Mouse (Mus musculus): ENCODE data around the gene Rbms3. TPM values are rescaled to one million over a fixed set of nuclear protein-coding genes. Genes with fewer than 3 reads are reported as not detected.

Rbms3 gene
- polyA plus RNA-seq, 1 experiment from 2014 or later: 44.5 TPM

GRCm38 (mm10) chr9:116631816-116632215, 997.9 kb downstream of the Rbms3 start:
- no peaks in the 10 kb centered on the region for H3K4me1 ChIP-seq (replicated peaks; ENCODE audit: insufficient read depth, low read length)

GRCm38 (mm10) chr9:116630805-116631204, 998.9 kb downstream of the Rbms3 start:
- Histone ChIP-seq H3K4me3 (replicated peaks; ENCODE audit: low read depth, low read length) (no peak overlapping the region), H3K36me3 (ENCODE audit: insufficient read depth, low read length) (no peaks in the 10 kb centered on the region), H3K4me2 (ENCODE audit: low read length) (no peak overlapping the region), H3K4me1 (replicated peaks; ENCODE audit: insufficient read depth, low read length) (no peaks in the 10 kb centered on the region), H3K27me3 (ENCODE audit: insufficient read depth, low read length) (no peaks in the 10 kb centered on the region), H3K9me3 (replicated peaks; ENCODE audit: low read length) (no peaks in the 10 kb centered on the region), H3K9ac (ENCODE audit: low read depth, low read length) (no peak overlapping the region), H3K27ac (no peak overlapping the region)
- 81% methylated on average over 10 of the region's 10 CpGs for WGBS
- no peak for ATAC-seq (replicated peaks; ENCODE audit: low FRiP score, low read depth)
- DNase-seq (ENCODE audit: low spot score): no peak
- no peak for TF ChIP-seq CTCF (IDR thresholded peaks at IDR 0.05; ENCODE audit: low read depth)

More at GRCm38 (mm10) chr9:116631816-116632215, 997.9 kb downstream of the Rbms3 start:
- Histone ChIP-seq H3K4me3 (replicated peaks; ENCODE audit: low read depth, low read length) (no peak overlapping the region), H3K27me3 (ENCODE audit: insufficient read depth, low read length) (no peaks in the 10 kb centered on the region), H3K4me2 (ENCODE audit: low read length) (no peak overlapping the region), H3K9me3 (replicated peaks; ENCODE audit: low read length) (no peaks in the 10 kb centered on the region), H3K36me3 (ENCODE audit: insufficient read depth, low read length) (no peaks in the 10 kb centered on the region), H3K27ac (no peak overlapping the region), H3K9ac (ENCODE audit: low read depth, low read length) (no peak overlapping the region)
- 92% methylated on average over 1 of the region's 1 CpGs for WGBS
- ATAC-seq (replicated peaks; ENCODE audit: low FRiP score, low read depth) (no peak), DNase-seq (ENCODE audit: low spot score) (no peak)
- TF ChIP-seq CTCF (IDR thresholded peaks at IDR 0.05; ENCODE audit: low read depth): no peak

- TF ChIP-seq CTCF (IDR thresholded peaks at IDR 0.05; ENCODE audit: low read depth): no peak
- no peaks in the 10 kb centered on the region for H3K9me3 ChIP-seq (replicated peaks; ENCODE audit: low read length)
- WGBS: 80% methylated on average over 5 of the region's 5 CpGs
- H3K9ac ChIP-seq (ENCODE audit: low read depth, low read length): no peak overlapping the region
- no peak for DNase-seq (ENCODE audit: low spot score)
- H3K4me3 ChIP-seq (replicated peaks; ENCODE audit: low read depth, low read length): no peak overlapping the region
- no peak for ATAC-seq (replicated peaks; ENCODE audit: low FRiP score, low read depth)
- H3K36me3 ChIP-seq (ENCODE audit: insufficient read depth, low read length): no peaks in the 10 kb centered on the region
- H3K4me1 ChIP-seq (replicated peaks; ENCODE audit: insufficient read depth, low read length): no peaks in the 10 kb centered on the region
- no peak overlapping the region for H3K4me2 ChIP-seq (ENCODE audit: low read length)
- H3K27ac ChIP-seq: no peak overlapping the region
- no peaks in the 10 kb centered on the region for H3K27me3 ChIP-seq (ENCODE audit: insufficient read depth, low read length)
Measured at GRCm38 (mm10) chr9:116620434-116620833, 1009.3 kb downstream of the Rbms3 start.

GRCm38 (mm10) chr9:116618886-116619285, 1010.8 kb downstream of the Rbms3 start:
- Histone ChIP-seq H3K27me3 (ENCODE audit: insufficient read depth, low read length) (no peaks in the 10 kb centered on the region), H3K4me1 (replicated peaks; ENCODE audit: insufficient read depth, low read length) (no peaks in the 10 kb centered on the region), H3K4me2 (ENCODE audit: low read length) (no peak overlapping the region), H3K4me3 (replicated peaks; ENCODE audit: low read depth, low read length) (no peak overlapping the region), H3K9me3 (replicated peaks; ENCODE audit: low read length) (no peaks in the 10 kb centered on the region), H3K36me3 (ENCODE audit: insufficient read depth, low read length) (no peaks in the 10 kb centered on the region), H3K9ac (ENCODE audit: low read depth, low read length) (no peak overlapping the region), H3K27ac (no peak overlapping the region)
- WGBS: 96% methylated on average over 5 of the region's 5 CpGs
- no peak for TF ChIP-seq CTCF (IDR thresholded peaks at IDR 0.05; ENCODE audit: low read depth)
- DNase-seq (ENCODE audit: low spot score) (no peak), ATAC-seq (replicated peaks; ENCODE audit: low FRiP score, low read depth) (no peak)

- Histone ChIP-seq H3K9me3 (replicated peaks; ENCODE audit: low read length) (no peaks in the 10 kb centered on the region), H3K27ac (no peak overlapping the region), H3K4me3 (replicated peaks; ENCODE audit: low read depth, low read length) (no peak overlapping the region), H3K4me1 (replicated peaks; ENCODE audit: insufficient read depth, low read length) (no peaks in the 10 kb centered on the region), H3K36me3 (ENCODE audit: insufficient read depth, low read length) (no peaks in the 10 kb centered on the region), H3K4me2 (ENCODE audit: low read length) (no peak overlapping the region), H3K27me3 (ENCODE audit: insufficient read depth, low read length) (no peaks in the 10 kb centered on the region), H3K9ac (ENCODE audit: low read depth, low read length) (no peak overlapping the region)
- no peak for TF ChIP-seq CTCF (IDR thresholded peaks at IDR 0.05; ENCODE audit: low read depth)
- 75% methylated on average over 7 of the region's 7 CpGs for WGBS
- DNase-seq (ENCODE audit: low spot score) (no peak), ATAC-seq (replicated peaks; ENCODE audit: low FRiP score, low read depth) (no peak)
Measured at GRCm38 (mm10) chr9:116613276-116613675, 1016.4 kb downstream of the Rbms3 start.

- over 99% methylated on average over 10 of the region's 10 CpGs for WGBS
- Histone ChIP-seq H3K27ac (no peak overlapping the region), H3K27me3 (ENCODE audit: insufficient read depth, low read length) (no peaks in the 10 kb centered on the region), H3K9ac (ENCODE audit: low read depth, low read length) (no peak overlapping the region), H3K4me2 (ENCODE audit: low read length) (no peak overlapping the region), H3K36me3 (ENCODE audit: insufficient read depth, low read length) (0 out of 2 replicates have a peak, but pooled peaks cover 5% of the 10 kb centered on the region), H3K4me3 (replicated peaks; ENCODE audit: low read depth, low read length) (no peak overlapping the region), H3K4me1 (replicated peaks; ENCODE audit: insufficient read depth, low read length) (no peaks in the 10 kb centered on the region), H3K9me3 (replicated peaks; ENCODE audit: low read length) (no peaks in the 10 kb centered on the region)
- ATAC-seq (replicated peaks; ENCODE audit: low FRiP score, low read depth): no peak
- TF ChIP-seq CTCF (IDR thresholded peaks at IDR 0.05; ENCODE audit: low read depth): no peak
- no peak for DNase-seq (ENCODE audit: low spot score)
Measured at GRCm38 (mm10) chr9:116596046-116596445, 1033.7 kb downstream of the Rbms3 start.

- H3K9me3 ChIP-seq (replicated peaks; ENCODE audit: low read length): no peaks in the 10 kb centered on the region
- H3K4me1 ChIP-seq (replicated peaks; ENCODE audit: insufficient read depth, low read length): no peaks in the 10 kb centered on the region
- 64% methylated on average over 4 of the region's 4 CpGs for WGBS
- no peak overlapping the region for H3K27ac ChIP-seq
- H3K4me3 ChIP-seq (replicated peaks; ENCODE audit: low read depth, low read length): no peak overlapping the region
- TF ChIP-seq CTCF (IDR thresholded peaks at IDR 0.05; ENCODE audit: low read depth): no peak
- H3K36me3 ChIP-seq (ENCODE audit: insufficient read depth, low read length): 0 out of 2 replicates have a peak, but pooled peaks cover 5% of the 10 kb centered on the region
- H3K27me3 ChIP-seq (ENCODE audit: insufficient read depth, low read length): no peaks in the 10 kb centered on the region
- no peak overlapping the region for H3K4me2 ChIP-seq (ENCODE audit: low read length)
- no peak overlapping the region for H3K9ac ChIP-seq (ENCODE audit: low read depth, low read length)
- ATAC-seq (replicated peaks; ENCODE audit: low FRiP score, low read depth) (no peak), DNase-seq (ENCODE audit: low spot score) (no peak)
Measured at GRCm38 (mm10) chr9:116592486-116592885, 1037.2 kb downstream of the Rbms3 start.

Data from kidney, postnatal 0 days (tissue).